Mouse (Mus musculus): ENCODE data around the gene Bbs10.

Gene Bbs10

GRCm38 (mm10) chr10:111298140-111299098, at the start of gene Bbs10:
Gene Bbs10 (plus strand): TSS chr10:111298679.
- peak; percentile 83 for DNase-seq (ENCODE audit: low spot score)

- DNase-seq (ENCODE audit: low spot score) = no peak
These were observed 48.3 kb upstream of the Bbs10 start for GRCm38 (mm10) chr10:111250192-111250591.

- DNase-seq (ENCODE audit: low spot score) = no peak
These were observed 46.8 kb upstream of the Bbs10 start for GRCm38 (mm10) chr10:111251666-111252065.

GRCm38 (mm10) chr10:111255228-111255627, 43.3 kb upstream of the Bbs10 start:
- no peak for DNase-seq (ENCODE audit: low spot score)

- no peak for DNase-seq (ENCODE audit: low spot score)
These were observed 42.3 kb upstream of the Bbs10 start for GRCm38 (mm10) chr10:111256156-111256555.

GRCm38 (mm10) chr10:111257358-111257757, 41.1 kb upstream of the Bbs10 start:
- DNase-seq (ENCODE audit: low spot score) = no peak

- DNase-seq (ENCODE audit: low spot score) = no peak
These were observed 40.2 kb upstream of the Bbs10 start for GRCm38 (mm10) chr10:111258256-111258655.

GRCm38 (mm10) chr10:111271687-111272086, 26.8 kb upstream of the Bbs10 start:
- no peak for DNase-seq (ENCODE audit: low spot score)

GRCm38 (mm10) chr10:111272905-111273304, 25.6 kb upstream of the Bbs10 start:
- DNase-seq (ENCODE audit: low spot score) = no peak

GRCm38 (mm10) chr10:111273463-111274088, 24.9 kb upstream of the Bbs10 start:
- no peak for DNase-seq (ENCODE audit: low spot score)

GRCm38 (mm10) chr10:111275822-111276221, 22.7 kb upstream of the Bbs10 start:
- DNase-seq (ENCODE audit: low spot score) = no peak

- no peak for DNase-seq (ENCODE audit: low spot score)
These were observed 848 bp upstream of the Bbs10 start for GRCm38 (mm10) chr10:111297631-111298030.

- peak; percentile 29 for DNase-seq (ENCODE audit: low spot score)
These were observed 1.1 kb downstream of the Bbs10 start for GRCm38 (mm10) chr10:111299591-111299990.

GRCm38 (mm10) chr10:111301041-111301440, 2.6 kb downstream of the Bbs10 start:
- no peak for DNase-seq (ENCODE audit: low spot score)

GRCm38 (mm10) chr10:111302486-111302885, 4.0 kb downstream of the Bbs10 start:
- DNase-seq (ENCODE audit: low spot score) = no peak

GRCm38 (mm10) chr10:111308850-111309501, 10.5 kb downstream of the Bbs10 start:
- no peak for DNase-seq (ENCODE audit: low spot score)

- no peak for DNase-seq (ENCODE audit: low spot score)
These were observed 14.8 kb downstream of the Bbs10 start for GRCm38 (mm10) chr10:111313282-111313681.

GRCm38 (mm10) chr10:111314636-111315395, 16.3 kb downstream of the Bbs10 start:
- DNase-seq (ENCODE audit: low spot score) = no peak

GRCm38 (mm10) chr10:111315940-111316339, 17.5 kb downstream of the Bbs10 start:
- DNase-seq (ENCODE audit: low spot score) = no peak

- no peak for DNase-seq (ENCODE audit: low spot score)
These were observed 19.5 kb downstream of the Bbs10 start for GRCm38 (mm10) chr10:111318021-111318420.

GRCm38 (mm10) chr10:111318805-111319500, 20.5 kb downstream of the Bbs10 start:
- DNase-seq (ENCODE audit: low spot score) = no peak
